Mouse (Mus musculus): ENCODE measurements around the gene 2300009A05Rik. TPM values are rescaled to one million over a fixed set of nuclear protein-coding genes. Genes with fewer than 3 reads are reported as not detected.

2300009A05Rik gene
- 3.8 and 9.1 TPM in 2 replicates for total RNA-seq (2017)

DNA sequence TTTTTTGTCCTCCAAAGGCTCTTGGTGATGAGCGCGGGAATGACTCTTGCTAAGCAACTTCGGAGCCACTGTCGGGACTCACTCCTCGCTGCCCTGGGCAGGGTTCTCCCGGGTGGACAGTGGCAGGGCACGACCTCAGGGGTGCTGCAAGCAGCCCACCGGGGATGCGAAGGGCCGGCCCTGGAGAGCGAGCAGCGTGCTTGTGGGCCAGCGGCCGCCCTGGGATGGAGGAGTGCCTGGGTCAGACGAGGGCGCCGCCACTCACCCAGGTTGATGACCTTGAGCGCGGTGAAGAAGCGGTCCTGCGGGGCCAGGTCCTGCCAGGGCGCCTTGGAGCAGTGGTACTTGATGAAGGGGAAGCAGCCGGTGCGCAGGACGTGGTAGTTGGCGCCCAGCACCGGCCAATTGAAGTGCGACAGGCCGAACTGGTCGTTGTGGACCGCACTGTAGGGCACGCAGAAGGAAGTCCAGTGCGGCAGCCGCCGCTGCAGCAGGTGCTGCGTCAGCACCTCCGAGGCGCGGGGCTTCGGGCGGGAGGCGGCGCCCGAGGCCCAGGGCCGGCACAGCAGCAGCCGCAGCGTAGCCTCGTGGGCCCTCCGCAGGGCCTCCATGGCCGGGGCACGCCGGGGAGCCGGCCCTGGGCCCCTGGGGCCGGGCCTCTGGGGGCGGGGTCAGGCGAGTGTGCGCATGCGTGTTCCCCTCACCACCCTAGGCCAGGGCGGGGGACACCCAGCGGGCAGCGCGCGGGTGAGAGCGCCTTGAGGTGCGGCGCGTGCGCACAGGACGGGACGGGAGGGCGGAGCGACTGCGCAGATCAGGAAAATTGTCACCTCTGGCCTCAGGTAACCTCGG, at the start of gene 2300009A05Rik:
Gene 2300009A05Rik (minus strand): TSS at position 636 of the 852 bp plus-strand sequence.
- peak; percentile 98 for ATAC-seq (replicated peaks; ENCODE audit: low read depth, poor library complexity, severe bottlenecking)

GRCm38 (mm10) chr9:63443695-63444094, 44.6 kb upstream of the 2300009A05Rik start:
- no peak for ATAC-seq (replicated peaks; ENCODE audit: low read depth, poor library complexity, severe bottlenecking)

GRCm38 (mm10) chr9:63430652-63431051, 31.6 kb upstream of the 2300009A05Rik start:
- no peak for ATAC-seq (replicated peaks; ENCODE audit: low read depth, poor library complexity, severe bottlenecking)

DNA sequence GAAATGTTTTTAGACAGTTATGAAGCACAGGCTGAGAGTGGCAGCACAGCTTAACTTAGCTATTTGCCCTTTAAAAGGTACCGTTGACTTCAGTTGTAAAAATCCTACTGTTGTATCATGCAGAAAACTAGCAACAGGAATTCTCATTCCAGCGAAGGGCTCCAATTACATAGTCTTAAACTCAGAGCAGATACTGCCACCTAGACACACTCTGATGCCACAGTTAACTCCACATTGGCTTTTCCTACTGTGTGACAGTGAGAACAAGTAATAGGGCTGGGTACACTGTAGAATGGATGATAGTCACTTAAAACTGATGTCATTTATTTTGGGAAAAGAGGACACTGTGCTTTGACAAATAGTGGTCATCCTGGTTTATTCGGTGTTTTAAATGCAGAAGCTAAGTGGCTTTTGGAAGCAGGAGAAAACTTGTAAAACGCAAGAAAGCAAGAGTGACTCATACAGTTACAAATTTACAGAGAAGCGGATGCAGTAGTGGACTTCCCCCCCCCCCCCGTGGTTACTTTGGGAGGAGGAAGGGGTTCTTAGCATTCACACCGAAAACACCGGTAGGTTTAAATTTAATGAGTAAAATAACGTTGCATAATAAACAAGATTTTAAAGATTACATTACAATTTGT, 22.2 kb upstream of the 2300009A05Rik start:
- ATAC-seq (replicated peaks; ENCODE audit: low read depth, poor library complexity, severe bottlenecking): no peak

- ATAC-seq (replicated peaks; ENCODE audit: low read depth, poor library complexity, severe bottlenecking): no peak
Observed at GRCm38 (mm10) chr9:63420396-63420795, 21.4 kb upstream of the 2300009A05Rik start.

GRCm38 (mm10) chr9:63400176-63400575, 1.1 kb upstream of the 2300009A05Rik start:
- ATAC-seq (replicated peaks; ENCODE audit: low read depth, poor library complexity, severe bottlenecking): no peak

DNA sequence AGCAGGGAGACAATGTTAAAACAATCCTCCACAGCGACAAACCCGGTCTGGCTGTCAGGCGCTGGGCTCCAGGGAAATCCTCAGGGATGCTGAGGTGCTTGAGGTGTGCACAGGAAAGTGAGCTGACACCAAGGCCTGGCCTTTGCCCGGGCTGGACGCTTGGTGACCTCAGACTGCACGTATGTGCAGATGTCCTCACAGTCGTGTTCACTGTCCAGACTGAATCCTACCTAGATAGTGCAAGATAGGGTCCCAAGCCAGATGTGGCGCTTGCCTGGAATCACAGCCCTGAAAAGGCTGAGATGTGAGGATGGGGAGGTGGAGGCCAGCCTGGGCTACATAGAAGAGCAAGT, 393 bp upstream of the 2300009A05Rik start:
- peak; percentile 37; the same call in 1 of the 2 replicates for ATAC-seq (replicated peaks; ENCODE audit: low read depth, poor library complexity, severe bottlenecking)

- ATAC-seq (replicated peaks; ENCODE audit: low read depth, poor library complexity, severe bottlenecking): no peak
Observed at GRCm38 (mm10) chr9:63395612-63396011, 3.4 kb downstream of the 2300009A05Rik start.

GRCm38 (mm10) chr9:63391307-63391706, 7.7 kb downstream of the 2300009A05Rik start:
- ATAC-seq (replicated peaks; ENCODE audit: low read depth, poor library complexity, severe bottlenecking): no peak

DNA sequence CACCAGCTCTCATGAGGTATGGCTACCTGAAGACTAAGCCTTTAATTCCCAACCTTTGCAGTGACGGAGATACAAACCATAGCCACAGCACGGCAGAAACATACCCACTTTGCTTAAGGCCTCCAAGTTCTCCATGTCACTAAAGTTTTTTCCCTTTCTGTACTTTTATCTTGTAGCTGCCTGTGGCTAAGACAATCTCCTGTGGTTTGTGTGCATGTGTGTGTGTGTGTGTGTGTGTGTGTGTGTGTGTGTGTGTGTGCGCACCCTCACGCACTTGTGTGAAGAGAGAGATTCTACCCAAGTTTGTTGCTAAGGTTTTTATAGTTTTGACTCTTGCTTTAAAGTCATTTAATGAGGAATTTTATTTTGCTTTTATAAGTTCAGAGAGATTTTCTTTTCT, 16.3 kb downstream of the 2300009A05Rik start:
- ATAC-seq (replicated peaks; ENCODE audit: low read depth, poor library complexity, severe bottlenecking): no peak

DNA sequence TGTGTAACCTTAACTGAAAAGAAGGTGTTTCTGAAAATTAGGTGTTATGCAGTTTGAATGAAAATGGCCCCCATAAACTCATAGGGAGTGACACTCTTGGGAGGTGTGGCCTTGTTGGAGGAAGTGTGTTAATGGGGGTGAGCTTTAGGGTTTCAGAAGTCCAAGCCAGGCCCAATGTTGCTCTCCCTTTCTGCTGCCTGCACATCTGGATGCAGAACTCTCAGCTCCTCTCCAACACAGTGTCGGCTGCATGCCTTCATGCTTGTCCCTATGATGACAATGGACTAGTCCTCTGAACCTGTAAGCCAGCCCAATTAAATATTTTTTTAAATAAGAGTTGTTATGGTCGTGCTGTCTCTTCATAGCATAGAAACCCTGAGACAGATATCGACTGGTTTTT, 18.7 kb downstream of the 2300009A05Rik start:
- ATAC-seq (replicated peaks; ENCODE audit: low read depth, poor library complexity, severe bottlenecking): no peak

GRCm38 (mm10) chr9:63378174-63378573, 20.9 kb downstream of the 2300009A05Rik start:
- ATAC-seq (replicated peaks; ENCODE audit: low read depth, poor library complexity, severe bottlenecking): no peak

- ATAC-seq (replicated peaks; ENCODE audit: low read depth, poor library complexity, severe bottlenecking): peak; percentile 94
Observed at GRCm38 (mm10) chr9:63377270-63378142, 21.5 kb downstream of the 2300009A05Rik start, which contains the start of gene Map2k5. Gene Map2k5 (minus strand): TSS chr9:63377902.

- no peak for ATAC-seq (replicated peaks; ENCODE audit: low read depth, poor library complexity, severe bottlenecking)
Observed at GRCm38 (mm10) chr9:63373315-63373714, 25.7 kb downstream of the 2300009A05Rik start.

DNA sequence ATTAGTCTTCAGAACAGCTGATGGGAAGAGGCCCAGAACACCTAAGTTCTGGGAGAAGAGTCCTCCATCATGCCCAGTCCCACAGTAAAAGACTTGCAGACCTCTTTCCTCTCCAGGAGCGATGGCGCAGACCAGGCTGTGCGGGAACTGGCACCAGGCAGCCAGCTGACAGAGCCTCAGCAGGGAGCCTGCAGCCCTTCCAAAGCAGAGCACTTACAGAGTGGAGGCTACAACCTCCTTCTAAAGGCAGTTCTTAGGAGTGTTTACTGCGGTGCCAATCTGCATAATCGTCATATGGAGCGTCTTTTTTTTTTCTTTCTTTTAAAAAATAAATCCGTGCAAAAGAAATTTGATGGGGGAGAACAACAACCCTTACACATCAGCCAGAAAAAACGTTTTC, 26.5 kb downstream of the 2300009A05Rik start:
- ATAC-seq (replicated peaks; ENCODE audit: low read depth, poor library complexity, severe bottlenecking): no peak

GRCm38 (mm10) chr9:63360410-63360809, 38.6 kb downstream of the 2300009A05Rik start:
- ATAC-seq (replicated peaks; ENCODE audit: low read depth, poor library complexity, severe bottlenecking): no peak

- no peak for ATAC-seq (replicated peaks; ENCODE audit: low read depth, poor library complexity, severe bottlenecking)
Observed at GRCm38 (mm10) chr9:63359016-63359415, 40.0 kb downstream of the 2300009A05Rik start.

DNA sequence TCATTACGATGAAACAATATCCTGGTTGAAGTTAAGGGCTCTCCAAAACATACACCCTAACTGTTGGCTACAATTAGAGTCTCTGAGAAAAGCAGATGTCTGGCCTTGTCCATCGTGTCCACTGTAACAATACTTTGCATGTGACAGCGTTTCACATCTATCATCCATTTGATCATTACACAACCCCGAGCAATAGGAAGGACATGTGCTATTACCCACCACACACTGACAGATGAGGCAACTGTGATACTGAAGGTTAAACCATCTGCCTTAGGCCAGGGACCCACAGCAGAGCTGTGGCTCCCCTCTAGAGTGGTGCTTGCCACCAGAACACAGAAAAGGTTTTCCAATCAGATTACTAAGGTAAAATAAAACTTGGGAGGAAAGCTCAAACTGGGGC, 42.3 kb downstream of the 2300009A05Rik start:
- no peak for ATAC-seq (replicated peaks; ENCODE audit: low read depth, poor library complexity, severe bottlenecking)

- no peak for ATAC-seq (replicated peaks; ENCODE audit: low read depth, poor library complexity, severe bottlenecking)
Observed at GRCm38 (mm10) chr9:63356278-63356677, 42.8 kb downstream of the 2300009A05Rik start.

DNA sequence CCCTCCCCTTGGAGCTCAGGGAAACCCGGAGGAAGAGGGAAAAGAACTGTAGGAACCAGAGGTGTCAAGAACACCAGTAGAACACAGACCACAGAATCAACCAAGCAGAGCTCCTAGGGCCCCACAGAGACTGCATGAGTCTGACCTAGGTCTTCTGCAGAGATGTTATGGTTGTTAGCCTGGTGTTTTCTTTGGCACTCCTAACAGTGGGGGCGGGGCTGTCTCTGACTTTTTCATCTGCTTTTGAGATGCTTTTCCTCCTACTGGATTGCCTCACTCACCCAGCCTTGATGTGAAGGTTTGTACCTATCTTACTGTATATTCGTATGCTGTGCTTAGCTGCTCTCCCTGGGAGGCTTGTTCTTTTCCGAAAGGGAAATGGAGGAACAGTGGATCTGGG, 44.9 kb downstream of the 2300009A05Rik start:
- ATAC-seq (replicated peaks; ENCODE audit: low read depth, poor library complexity, severe bottlenecking): no peak
